Mouse (Mus musculus) heart, adult 2 months (tissue): ENCODE measurements around the gene Syt3. TPM values are rescaled to one million over a fixed set of nuclear protein-coding genes. Genes with fewer than 3 reads are reported as not detected.
A peak's percentile ranks its signal among the peaks of the same experiment; 100 is the strongest.

ENCODE experiments used
- DNase-seq, 2 experiments: peaks; one replicate each; pipeline ENCODE4 v3.0.0; 2021
- H3K27ac ChIP-seq: fragments of 200-600 bp; 2 replicates; pipeline ENCODE4 v1.8.1; 2022
- H3K27me3 ChIP-seq: fragments of 200-500 bp; 2 replicates; pipeline ENCODE4 v1.6.1; 2012; ENCODE audit warnings: mild to moderate bottlenecking, low read length, inconsistent platforms, mixed read lengths; ENCODE audit not compliant: control insufficient read depth, insufficient read depth
- H3K36me3 ChIP-seq: fragments of 200-500 bp; 2 replicates; pipeline ENCODE4 v1.6.1; 2012; ENCODE audit warnings: low read length, inconsistent platforms; ENCODE audit not compliant: control insufficient read depth, insufficient read depth
- H3K4me1 ChIP-seq: fragments of 200-500 bp; 2 replicates; pipeline ENCODE4 v1.6.1; 2011; ENCODE audit warnings: low read length; ENCODE audit not compliant: control insufficient read depth, insufficient read depth
- H3K4me3 ChIP-seq: fragments of 200-600 bp; 2 replicates; pipeline ENCODE4 v1.8.1; 2022
- H3K79me2 ChIP-seq: fragments of 200-500 bp; replicated peaks from 2 replicates; pipeline ENCODE4 v1.6.1; 2012; ENCODE audit warnings: mild to moderate bottlenecking, inconsistent platforms, low read length, moderate library complexity, mixed read lengths; ENCODE audit not compliant: control insufficient read depth, insufficient read depth
- H3K9ac ChIP-seq: fragments of 200-500 bp; 2 replicates; pipeline ENCODE4 v1.6.1; 2012; ENCODE audit warnings: low read depth, mild to moderate bottlenecking, control low read depth, inconsistent platforms, low read length, mixed read lengths
- CTCF ChIP-seq: fragments of 200-600 bp; IDR thresholded peaks from 2 replicates; pipeline ENCODE4 v1.8.1; 2022; ENCODE audit warnings: antibody characterized with exemption, mild to moderate bottlenecking, moderate library complexity
- EP300 ChIP-seq: fragments of 200-500 bp; IDR thresholded peaks from 2 replicates; pipeline ENCODE4 v1.6.1; 2011; ENCODE audit warnings: low read depth, low read length, control low read depth; ENCODE audit not compliant: insufficient read depth
- POLR2A ChIP-seq: fragments of 200-500 bp; IDR thresholded peaks from 2 replicates; pipeline ENCODE4 v1.6.1; 2011; ENCODE audit warnings: mild to moderate bottlenecking, low read depth, low read length, control low read depth; ENCODE audit not compliant: insufficient read depth
- WGBS: fragments of 180-500 bp; shearing (Covaris S2); methylation state at CpG from one replicate; pipeline ENCODE4 v1.1.7; 2018; 5-methylcytosine and 5-hydroxymethylcytosine counted together
- intact Hi-C: fragments of 180-260 bp; cut with DNase I; formaldehyde crosslinking; loops from one replicate; pipeline ENCODE4 v1.15.1; 2025
- polyA plus RNA-seq: library from polyadenylated mRNA; depleted of rRNA; stranded (reverse); fragments of >200 nt; gene quantifications from 2 replicates; pipeline ENCODE4 v1.2.3, GENCODE M21; 2012
- total RNA-seq, 2 experiments: library from RNA; stranded (reverse); gene quantifications; 2 replicates each; pipeline ENCODE4 v1.2.3; 2021

The Syt3 gene
- total and polyA plus RNA-seq, 3 experiments, result 1.4 to 3.2 (median 2.5) TPM

- WGBS, result 53% methylated on average over 6 of the region's 6 CpGs
- no peak for DNase-seq
- intact Hi-C loops, result no loop called here
- TF ChIP-seq CTCF, result no peak
- TF ChIP-seq POLR2A, result no peak
- TF ChIP-seq EP300, result no peak
- Histone ChIP-seq H3K27me3 (peaks cover 5% of the 10 kb centered on the region), H3K9ac (no peak overlapping the region), H3K79me2 (no peaks in the 10 kb centered on the region), H3K4me1 (no peaks in the 10 kb centered on the region), H3K4me3 (no peak overlapping the region), H3K27ac (no peak overlapping the region), H3K36me3 (no peaks in the 10 kb centered on the region)
Measured at GRCm38 (mm10) chr7:44340226-44340625, 43.7 kb upstream of the Syt3 start.

GRCm38 (mm10) chr7:44341119-44341518, 42.8 kb upstream of the Syt3 start:
- H3K4me3 ChIP-seq, result no peak overlapping the region
- WGBS, result 63% methylated on average over 10 of the region's 10 CpGs
- peaks cover 2% of the 10 kb centered on the region; the same call in 1 of the 2 replicates for H3K27me3 ChIP-seq
- TF ChIP-seq CTCF (no peak), EP300 (no peak), POLR2A (no peak)
- no peak overlapping the region for H3K9ac ChIP-seq
- H3K4me1 ChIP-seq, result no peaks in the 10 kb centered on the region
- H3K79me2 ChIP-seq, result no peaks in the 10 kb centered on the region
- no peak for DNase-seq
- H3K36me3 ChIP-seq, result no peaks in the 10 kb centered on the region
- no peak overlapping the region for H3K27ac ChIP-seq
- intact Hi-C loops, result no loop called here

- Histone ChIP-seq H3K4me1 (no peaks in the 10 kb centered on the region), H3K9ac (no peak overlapping the region), H3K27ac (no peak overlapping the region), H3K27me3 (peaks cover 2% of the 10 kb centered on the region; the same call in 1 of the 2 replicates), H3K4me3 (no peak overlapping the region), H3K36me3 (no peaks in the 10 kb centered on the region), H3K79me2 (no peaks in the 10 kb centered on the region)
- WGBS, result 64% methylated on average over 5 of the region's 5 CpGs
- no peak for DNase-seq
- TF ChIP-seq CTCF, result no peak
- no peak for TF ChIP-seq POLR2A
- no peak for TF ChIP-seq EP300
- intact Hi-C loops, result no loop called here
Measured at GRCm38 (mm10) chr7:44341714-44342113, 42.2 kb upstream of the Syt3 start.

GRCm38 (mm10) chr7:44343459-44344015, 40.4 kb upstream of the Syt3 start:
- no peaks in the 10 kb centered on the region; the same call in 1 of the 2 replicates for H3K27me3 ChIP-seq
- no peaks in the 10 kb centered on the region for H3K4me1 ChIP-seq
- no peaks in the 10 kb centered on the region for H3K79me2 ChIP-seq
- intact Hi-C loops, result no loop called here
- H3K36me3 ChIP-seq, result no peaks in the 10 kb centered on the region
- DNase-seq, result no peak
- no peak overlapping the region for H3K4me3 ChIP-seq
- no peak overlapping the region for H3K27ac ChIP-seq
- no peak for TF ChIP-seq CTCF
- 12% methylated on average over 11 of the region's 11 CpGs for WGBS
- H3K9ac ChIP-seq, result no peak overlapping the region

GRCm38 (mm10) chr7:44344622-44345021, 39.3 kb upstream of the Syt3 start:
- Histone ChIP-seq H3K79me2 (no peaks in the 10 kb centered on the region), H3K9ac (0 out of 2 replicates have a peak overlapping the region, but pooled peaks have one; percentile 14), H3K4me1 (no peaks in the 10 kb centered on the region), H3K36me3 (no peaks in the 10 kb centered on the region), H3K27me3 (no peaks in the 10 kb centered on the region; the same call in 1 of the 2 replicates), H3K4me3 (no peak overlapping the region), H3K27ac (no peak overlapping the region)
- TF ChIP-seq EP300 (no peak), CTCF (no peak), POLR2A (no peak)
- 50% methylated on average over 12 of the region's 12 CpGs for WGBS
- intact Hi-C loops, result no loop called here
- no peak for DNase-seq

- Histone ChIP-seq H3K4me1 (no peaks in the 10 kb centered on the region), H3K4me3 (no peak overlapping the region), H3K27me3 (peaks cover 22% of the 10 kb centered on the region), H3K27ac (no peak overlapping the region), H3K9ac (no peak overlapping the region), H3K79me2 (no peaks in the 10 kb centered on the region), H3K36me3 (no peaks in the 10 kb centered on the region)
- DNase-seq, result no peak
- intact Hi-C loops, result no loop called here
- 17% methylated on average over 3 of the region's 3 CpGs for WGBS
- no peak for TF ChIP-seq EP300
- TF ChIP-seq POLR2A, result no peak
- no peak for TF ChIP-seq CTCF
Measured at GRCm38 (mm10) chr7:44349043-44349442, 34.9 kb upstream of the Syt3 start.
